Mouse (Mus musculus) heart, embryonic 10.5 days (tissue): ENCODE measurements around the gene Tas2r135. TPM values are rescaled to one million over a fixed set of nuclear protein-coding genes. Genes with fewer than 3 reads are reported as not detected.

ENCODE experiments used
- DNase-seq: peaks from one replicate; pipeline ENCODE4 v3.0.0-alpha.2; 2017; ENCODE audit warnings: low spot score
- H3K27ac ChIP-seq: fragments of 300-500 bp; sonication (generic); 2 replicates; pipeline ENCODE4 v1.5.1; 2016; ENCODE audit warnings: mild to moderate bottlenecking
- H3K27me3 ChIP-seq: fragments of 300-500 bp; sonication (generic); 2 replicates; pipeline ENCODE4 v1.6.1; 2016; ENCODE audit warnings: mild to moderate bottlenecking; ENCODE audit not compliant: poor library complexity, insufficient read depth, severe bottlenecking
- H3K36me3 ChIP-seq: fragments of 300-500 bp; sonication (generic); 2 replicates; pipeline ENCODE4 v1.6.1; 2016; ENCODE audit warnings: mild to moderate bottlenecking, moderate library complexity
- H3K4me1 ChIP-seq: fragments of 300-500 bp; sonication (generic); 2 replicates; pipeline ENCODE4 v1.6.1; 2016; ENCODE audit warnings: mild to moderate bottlenecking
- H3K4me3 ChIP-seq: fragments of 300-500 bp; sonication (generic); 2 replicates; pipeline ENCODE4 v1.5.1; 2016; ENCODE audit warnings: mild to moderate bottlenecking, moderate library complexity
- H3K9me3 ChIP-seq: fragments of 300-500 bp; sonication (generic); 2 replicates; pipeline ENCODE4 v1.6.1; 2016; ENCODE audit warnings: mild to moderate bottlenecking, moderate library complexity
- WGBS: fragments of 180-500 bp; shearing (Covaris S2); methylation state at CpG from one replicate; pipeline ENCODE4 v1.1.7; 2016; 5-methylcytosine and 5-hydroxymethylcytosine counted together
- polyA plus RNA-seq: library from polyadenylated mRNA; unstranded; fragments of >200 nt; fragmentation: Nextera tagmentation; extraction: Ambion mirVana; gene quantifications from 2 replicates; pipeline ENCODE4 v1.2.1, GENCODE M21; 2016

Gene Tas2r135
- polyA plus RNA-seq, 1 experiment from 2014 or later: not detected

- H3K4me1 ChIP-seq: peaks cover 33% of the 10 kb centered on the region
- no peak overlapping the region for H3K27ac ChIP-seq
- H3K36me3 ChIP-seq: peaks cover 20% of the 10 kb centered on the region
- 88% methylated on average over 15 of the region's 15 CpGs for WGBS
- H3K27me3 ChIP-seq: no peaks in the 10 kb centered on the region
- no peak for DNase-seq
- no peaks in the 10 kb centered on the region for H3K9me3 ChIP-seq
- no peak overlapping the region for H3K4me3 ChIP-seq
These were observed 40.6 kb upstream of the Tas2r135 start for GRCm38 (mm10) chr6:42364607-42365006.

DNA sequence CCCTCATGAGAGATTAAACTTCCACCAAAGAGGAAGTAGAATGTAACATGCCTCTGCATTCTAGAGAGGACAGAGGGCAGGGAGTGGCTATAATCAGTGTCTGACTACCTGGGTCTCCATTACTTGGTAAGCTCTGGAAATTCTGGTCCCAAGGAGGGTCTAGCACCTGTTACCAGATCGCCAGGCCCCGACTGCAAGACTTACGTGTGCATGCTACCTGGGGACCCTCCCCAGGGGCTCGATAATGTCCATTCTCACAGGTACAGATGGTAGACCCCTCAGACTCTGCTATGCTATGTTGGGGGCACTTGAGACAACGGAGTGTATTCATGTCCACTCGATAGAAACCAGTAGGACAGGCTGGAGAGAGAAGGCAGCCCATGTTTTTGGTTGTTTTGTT, 40.0 kb upstream of the Tas2r135 start:
- no peak overlapping the region for H3K4me3 ChIP-seq
- WGBS: 84% methylated on average over 6 of the region's 6 CpGs

DNA sequence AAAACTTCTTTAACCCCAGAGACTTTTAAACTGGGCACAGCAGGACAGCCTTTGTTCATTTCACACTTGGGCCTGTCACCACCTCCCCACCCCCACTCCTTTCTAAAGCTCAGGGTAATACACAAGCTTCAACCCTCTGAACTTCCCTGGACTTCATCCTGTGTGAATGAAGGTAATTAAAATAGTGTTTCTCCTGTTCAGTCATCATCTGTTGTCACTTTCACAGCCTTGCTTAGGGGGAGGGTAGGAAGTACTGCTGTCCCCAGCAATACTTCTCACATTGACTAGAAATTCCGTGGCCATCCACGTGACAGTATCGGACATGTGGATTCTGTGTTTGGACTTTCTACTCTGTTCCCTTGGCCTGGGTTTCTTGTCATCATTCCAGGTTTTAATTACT, 35.4 kb upstream of the Tas2r135 start:
- H3K27ac ChIP-seq: peak overlapping the region; percentile 36; the same call in 1 of the 2 replicates

More for the DNA sequence above, 40.0 kb upstream of the Tas2r135 start:
- Histone ChIP-seq H3K27ac (no peak overlapping the region), H3K36me3 (peaks cover 14% of the 10 kb centered on the region), H3K9me3 (no peaks in the 10 kb centered on the region), H3K4me1 (peaks cover 34% of the 10 kb centered on the region), H3K27me3 (no peaks in the 10 kb centered on the region)
- DNase-seq: no peak

DNA sequence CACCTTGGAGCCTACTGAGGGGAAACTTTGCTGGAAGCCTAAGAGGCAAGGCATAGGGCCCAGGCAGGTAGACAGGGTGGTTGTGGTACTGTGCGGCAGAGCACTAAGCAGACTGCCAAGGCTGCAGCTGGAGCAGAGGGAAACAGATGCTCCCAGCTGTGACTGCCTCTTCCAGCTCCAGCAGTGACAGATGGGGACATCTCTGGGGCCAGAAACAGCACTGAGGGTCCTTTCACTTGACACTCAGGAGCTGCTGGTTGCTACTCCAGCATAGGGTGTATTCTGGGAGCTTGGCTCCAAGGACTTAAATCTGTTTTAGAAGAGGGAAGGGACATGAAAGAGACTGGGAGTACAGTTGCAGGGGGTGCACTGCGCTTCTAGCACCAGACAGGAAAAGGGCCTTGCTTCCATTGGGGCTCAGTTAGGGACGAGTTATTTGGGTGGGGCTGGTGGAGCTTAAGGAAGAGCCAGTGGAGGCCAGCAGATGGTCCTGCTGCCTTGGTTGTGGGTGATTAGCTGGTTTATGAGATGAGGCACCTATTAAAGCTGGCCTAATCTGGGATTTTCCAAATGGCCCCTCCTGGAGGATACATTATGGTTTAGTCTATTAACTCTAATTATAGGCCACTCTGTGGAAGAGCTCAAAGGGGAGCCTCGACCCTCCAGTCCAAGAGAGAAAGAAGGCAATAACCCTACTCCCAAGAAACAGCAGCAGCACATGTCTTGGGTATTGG, 34.4 kb upstream of the Tas2r135 start:
- 47% methylated on average over 4 of the region's 4 CpGs for WGBS
- Histone ChIP-seq H3K27ac (no peak overlapping the region), H3K9me3 (no peaks in the 10 kb centered on the region), H3K27me3 (no peaks in the 10 kb centered on the region), H3K36me3 (no peaks in the 10 kb centered on the region), H3K4me3 (no peak overlapping the region), H3K4me1 (peaks cover 53% of the 10 kb centered on the region)
- no peak for DNase-seq

More for the DNA sequence above, 35.4 kb upstream of the Tas2r135 start:
- DNase-seq: no peak
- Histone ChIP-seq H3K4me1 (peaks cover 45% of the 10 kb centered on the region), H3K27me3 (no peaks in the 10 kb centered on the region), H3K9me3 (no peaks in the 10 kb centered on the region), H3K4me3 (no peak overlapping the region), H3K36me3 (no peaks in the 10 kb centered on the region)
- WGBS: 14% methylated on average over 3 of the region's 3 CpGs

GRCm38 (mm10) chr6:42372001-42372400, 33.2 kb upstream of the Tas2r135 start:
- WGBS: 5% methylated on average over 3 of the region's 3 CpGs
- Histone ChIP-seq H3K4me3 (peak overlapping the region; percentile 70), H3K36me3 (no peaks in the 10 kb centered on the region), H3K9me3 (no peaks in the 10 kb centered on the region), H3K4me1 (peaks cover 63% of the 10 kb centered on the region), H3K27me3 (no peaks in the 10 kb centered on the region), H3K27ac (0 out of 2 replicates have a peak overlapping the region, but pooled peaks have one; percentile 83)
- no peak for DNase-seq

DNA sequence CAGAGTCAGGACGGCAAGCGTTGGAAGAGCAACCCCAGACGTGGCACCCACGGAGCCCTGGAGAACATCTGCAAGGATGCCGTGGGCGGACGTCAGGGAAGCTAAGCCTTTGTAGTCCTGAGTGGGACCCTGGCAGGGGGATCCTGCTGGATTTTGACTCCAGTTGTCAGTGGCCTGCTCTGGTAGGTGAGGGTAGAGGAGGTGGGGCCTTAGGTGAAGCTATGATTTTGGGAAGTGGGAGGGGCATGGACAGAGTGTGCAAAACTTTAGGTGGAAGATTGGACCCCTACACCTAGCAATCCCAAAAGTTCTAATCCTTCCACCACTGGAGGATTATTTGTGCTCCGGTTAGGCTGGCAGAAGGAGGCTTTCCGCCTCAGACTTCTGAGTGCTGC, 32.8 kb upstream of the Tas2r135 start:
- 12% methylated on average over 9 of the region's 9 CpGs for WGBS
- Histone ChIP-seq H3K27ac (peak overlapping the region; percentile 83), H3K27me3 (no peaks in the 10 kb centered on the region), H3K4me3 (peak overlapping the region; percentile 70), H3K9me3 (no peaks in the 10 kb centered on the region), H3K36me3 (no peaks in the 10 kb centered on the region), H3K4me1 (peaks cover 63% of the 10 kb centered on the region)
- no peak for DNase-seq

DNA sequence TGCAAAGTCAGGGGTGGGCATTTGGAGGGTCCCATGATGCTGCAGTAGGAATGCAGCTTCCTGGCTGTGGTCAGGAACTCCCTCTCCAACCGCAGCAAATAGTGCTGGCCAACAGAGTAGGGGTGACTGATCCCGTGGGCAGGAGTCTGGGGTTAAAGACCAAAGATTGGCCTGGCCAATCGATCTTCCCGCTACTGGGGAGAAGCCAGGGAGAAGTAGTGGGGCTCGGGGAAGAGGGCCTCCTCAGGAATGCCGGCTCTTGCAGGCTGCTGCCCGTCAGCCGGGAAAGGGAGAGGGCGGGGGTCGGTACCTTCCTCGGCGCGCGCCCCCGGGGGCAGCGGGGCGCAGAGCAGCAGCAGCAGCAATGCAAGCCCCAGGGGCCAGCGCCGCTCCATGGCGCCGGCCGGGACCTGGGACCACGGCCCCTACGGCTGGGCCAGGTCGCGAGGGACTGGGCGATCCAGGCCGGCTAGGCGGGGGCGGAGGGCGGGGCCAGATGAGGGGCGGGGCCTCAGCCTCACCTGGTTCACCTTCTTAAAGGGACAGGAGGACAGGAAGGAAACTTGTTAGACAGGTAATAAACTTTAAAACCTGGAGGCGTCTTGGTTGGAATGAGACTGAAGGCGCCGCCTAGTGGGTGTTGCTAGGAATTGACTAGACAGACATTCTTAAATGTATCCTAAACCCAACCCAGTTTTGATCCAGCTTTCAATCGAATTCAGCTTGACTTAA, 32.3 kb upstream of the Tas2r135 start, which contains the start of gene Epha1:
Epha1 (minus strand) TSS at position 453 of the 732 bp plus-strand sequence.
- Histone ChIP-seq H3K27ac (peak within 1 kb of the TSS; percentile 83), H3K36me3 (no peaks in the 10 kb centered on the region), H3K27me3 (no peaks in the 10 kb centered on the region), H3K9me3 (no peaks in the 10 kb centered on the region), H3K4me3 (peak within 1 kb of the TSS; percentile 70), H3K4me1 (peaks cover 63% of the 10 kb centered on the region)
- DNase-seq: peak; percentile 76
- under 1% methylated on average over 34 of the region's 36 CpGs for WGBS

- peaks cover 63% of the 10 kb centered on the region for H3K4me1 ChIP-seq
- H3K4me3 ChIP-seq: peak overlapping the region; percentile 70
- H3K27ac ChIP-seq: peak overlapping the region; percentile 83
- no peaks in the 10 kb centered on the region for H3K36me3 ChIP-seq
- H3K27me3 ChIP-seq: no peaks in the 10 kb centered on the region
- DNase-seq: no peak
- WGBS: 51% methylated on average over 6 of the region's 7 CpGs
- H3K9me3 ChIP-seq: no peaks in the 10 kb centered on the region
These were observed 31.4 kb upstream of the Tas2r135 start for GRCm38 (mm10) chr6:42373669-42374430.

DNA sequence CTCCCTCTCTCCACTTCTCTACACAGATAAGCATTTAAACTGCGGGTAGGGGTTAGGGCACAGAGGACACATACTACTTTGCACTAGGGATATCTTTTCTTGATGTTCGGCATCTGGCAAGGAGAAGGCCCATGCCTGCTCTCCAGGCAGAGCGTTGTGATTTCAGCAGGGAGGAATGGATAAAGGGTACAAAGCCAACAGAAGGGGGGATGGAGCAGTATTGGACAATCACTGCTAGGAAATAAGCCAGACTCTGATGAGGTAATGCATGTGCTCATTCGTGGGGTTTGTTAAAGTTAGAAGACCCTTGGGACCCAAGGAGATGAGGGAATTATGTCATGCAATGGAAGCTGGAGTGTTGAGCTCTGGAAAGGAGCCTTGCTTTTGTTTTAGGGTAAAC, 30.5 kb upstream of the Tas2r135 start:
- Histone ChIP-seq H3K27ac (no peak overlapping the region), H3K4me3 (no peak overlapping the region), H3K4me1 (peaks cover 63% of the 10 kb centered on the region), H3K36me3 (no peaks in the 10 kb centered on the region), H3K27me3 (no peaks in the 10 kb centered on the region), H3K9me3 (no peaks in the 10 kb centered on the region)
- DNase-seq: no peak
- WGBS: 41% methylated on average over 4 of the region's 4 CpGs

- no peaks in the 10 kb centered on the region for H3K36me3 ChIP-seq
- H3K9me3 ChIP-seq: no peaks in the 10 kb centered on the region
- no peak for DNase-seq
- no peak overlapping the region for H3K27ac ChIP-seq
- WGBS: 63% methylated on average over 2 of the region's 2 CpGs
- H3K4me1 ChIP-seq: peaks cover 59% of the 10 kb centered on the region
- no peaks in the 10 kb centered on the region for H3K27me3 ChIP-seq
- H3K4me3 ChIP-seq: no peak overlapping the region
These were observed 30.1 kb upstream of the Tas2r135 start for GRCm38 (mm10) chr6:42375131-42375530.

- WGBS: 21% methylated on average over 4 of the region's 4 CpGs
- Histone ChIP-seq H3K36me3 (no peaks in the 10 kb centered on the region), H3K9me3 (no peaks in the 10 kb centered on the region), H3K27me3 (no peaks in the 10 kb centered on the region), H3K4me3 (no peak overlapping the region), H3K4me1 (peaks cover 54% of the 10 kb centered on the region), H3K27ac (no peak overlapping the region)
- no peak for DNase-seq
These were observed 29.2 kb upstream of the Tas2r135 start for GRCm38 (mm10) chr6:42376016-42376415.

GRCm38 (mm10) chr6:42376504-42377019, 28.7 kb upstream of the Tas2r135 start:
- no peaks in the 10 kb centered on the region for H3K27me3 ChIP-seq
- H3K36me3 ChIP-seq: no peaks in the 10 kb centered on the region
- no peak overlapping the region for H3K27ac ChIP-seq
- H3K9me3 ChIP-seq: no peaks in the 10 kb centered on the region
- no peak overlapping the region for H3K4me3 ChIP-seq
- H3K4me1 ChIP-seq: peaks cover 55% of the 10 kb centered on the region
- no peak for DNase-seq
- 57% methylated on average over 6 of the region's 6 CpGs for WGBS
